Mouse (Mus musculus): ENCODE results near the gene Cep57l1. TPM values are rescaled to one million over a fixed set of nuclear protein-coding genes. Genes with fewer than 3 reads are reported as not detected.
"Not testable (repeated sequence)": the region's sequence is repeated elsewhere in the genome, so short reads cannot be mapped to it uniquely, and the experiment has no call there.

Cep57l1 gene
- polyA plus RNA-seq, 1 experiment from 2014 or later = 6.3 TPM

GRCm38 (mm10) chr10:41825996-41826395, 16.3 kb upstream of the Cep57l1 start:
- H3K9ac ChIP-seq (replicated peaks; ENCODE audit: low read depth) = no peak overlapping the region
- no peaks in the 10 kb centered on the region for H3K4me1 ChIP-seq (ENCODE audit: insufficient read depth, low read depth, low read length)
- ATAC-seq = no peak
- no peaks in the 10 kb centered on the region for H3K36me3 ChIP-seq (ENCODE audit: insufficient read depth, low read length)
- no peaks in the 10 kb centered on the region for H3K9me3 ChIP-seq (ENCODE audit: low read length)
- 78% methylated on average over 4 of the region's 4 CpGs for WGBS
- TF ChIP-seq CTCF (IDR thresholded peaks at IDR 0.05) (no peak), EP300 (IDR thresholded peaks at IDR 0.05) (no peak)
- H3K27ac ChIP-seq (ENCODE audit: low read length) = no peak overlapping the region
- no peak for DNase-seq (ENCODE audit: low spot score)
- H3K27me3 ChIP-seq (replicated peaks; ENCODE audit: insufficient read depth, low read length) = no peaks in the 10 kb centered on the region
- no peak overlapping the region for H3K4me2 ChIP-seq (replicated peaks; ENCODE audit: low read depth, low read length)
- no peak overlapping the region for H3K4me3 ChIP-seq (ENCODE audit: low read depth, low read length)

- DNase-seq (ENCODE audit: low spot score) (no peak), ATAC-seq (no peak)
- Histone ChIP-seq H3K4me1 (ENCODE audit: insufficient read depth, low read depth, low read length) (no peaks in the 10 kb centered on the region), H3K27ac (ENCODE audit: low read length) (no peak overlapping the region), H3K27me3 (replicated peaks; ENCODE audit: insufficient read depth, low read length) (no peaks in the 10 kb centered on the region), H3K4me3 (ENCODE audit: low read depth, low read length) (no peak overlapping the region), H3K4me2 (replicated peaks; ENCODE audit: low read depth, low read length) (no peak overlapping the region), H3K9ac (replicated peaks; ENCODE audit: low read depth) (no peak overlapping the region), H3K9me3 (ENCODE audit: low read length) (no peaks in the 10 kb centered on the region), H3K36me3 (ENCODE audit: insufficient read depth, low read length) (no peaks in the 10 kb centered on the region)
- WGBS = 85% methylated on average over 10 of the region's 10 CpGs
- TF ChIP-seq CTCF (IDR thresholded peaks at IDR 0.05) (no peak), EP300 (IDR thresholded peaks at IDR 0.05) (no peak)
These were observed 15.4 kb upstream of the Cep57l1 start for GRCm38 (mm10) chr10:41825041-41825440.

DNA sequence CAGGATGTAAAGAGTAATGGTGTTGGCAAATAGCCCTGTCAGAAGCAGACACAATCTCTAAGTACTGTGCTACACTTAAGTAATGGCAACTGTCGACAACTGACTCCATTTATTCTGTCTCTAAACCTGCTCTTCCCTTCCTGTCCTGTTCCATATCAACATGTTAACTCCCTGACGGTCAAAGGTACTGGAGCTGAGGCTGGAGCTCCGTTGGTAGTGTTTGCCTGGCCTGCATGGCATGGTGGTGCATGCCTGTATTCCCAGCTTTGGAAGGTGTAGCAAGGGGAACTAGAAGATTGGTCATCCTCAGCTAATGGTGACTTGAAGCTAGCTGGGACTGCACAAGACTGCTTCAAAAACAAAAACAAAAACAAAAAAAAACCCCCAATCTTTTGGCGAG, 14.2 kb upstream of the Cep57l1 start:
- DNase-seq (ENCODE audit: low spot score) (no peak), ATAC-seq (no peak)
- H3K9me3 ChIP-seq (ENCODE audit: low read length) = no peaks in the 10 kb centered on the region
- no peaks in the 10 kb centered on the region for H3K4me1 ChIP-seq (ENCODE audit: insufficient read depth, low read depth, low read length)
- H3K27ac ChIP-seq (ENCODE audit: low read length) = no peak overlapping the region
- H3K9ac ChIP-seq (replicated peaks; ENCODE audit: low read depth) = no peak overlapping the region
- TF ChIP-seq CTCF (IDR thresholded peaks at IDR 0.05) = no peak
- TF ChIP-seq EP300 (IDR thresholded peaks at IDR 0.05) = no peak
- no peak overlapping the region for H3K4me2 ChIP-seq (replicated peaks; ENCODE audit: low read depth, low read length)
- no peaks in the 10 kb centered on the region for H3K36me3 ChIP-seq (ENCODE audit: insufficient read depth, low read length)
- WGBS = 64% methylated on average over 4 of the region's 4 CpGs
- H3K27me3 ChIP-seq (replicated peaks; ENCODE audit: insufficient read depth, low read length) = no peaks in the 10 kb centered on the region
- H3K4me3 ChIP-seq (ENCODE audit: low read depth, low read length) = no peak overlapping the region

DNA sequence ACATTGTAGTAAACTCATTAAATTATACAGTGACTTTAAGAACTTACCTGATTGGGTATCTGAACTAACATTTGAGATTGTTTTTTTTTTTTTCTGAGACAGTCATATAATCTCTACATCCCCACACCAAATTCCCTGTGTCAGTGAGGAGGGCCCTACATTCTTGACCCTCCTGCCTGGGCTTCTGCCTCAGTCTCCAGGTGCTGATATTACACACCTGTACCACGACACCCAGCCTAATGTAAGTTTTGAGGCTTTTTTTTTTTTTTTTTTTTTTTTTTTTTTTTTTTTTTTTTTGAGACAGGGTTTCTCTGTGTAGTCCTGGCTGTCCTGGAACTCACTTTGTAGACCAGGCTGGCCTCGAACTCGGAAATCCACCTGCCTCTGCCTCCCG, 13.6 kb upstream of the Cep57l1 start:
- not testable (repeated sequence) for H3K9me3 ChIP-seq (ENCODE audit: low read length); H3K27me3 ChIP-seq (replicated peaks; ENCODE audit: insufficient read depth, low read length); H3K27ac ChIP-seq (ENCODE audit: low read length); H3K4me1 ChIP-seq (ENCODE audit: insufficient read depth, low read depth, low read length); H3K36me3 ChIP-seq (ENCODE audit: insufficient read depth, low read length); ATAC-seq; DNase-seq (ENCODE audit: low spot score); H3K4me3 ChIP-seq (ENCODE audit: low read depth, low read length); H3K4me2 ChIP-seq (replicated peaks; ENCODE audit: low read depth, low read length); H3K9ac ChIP-seq (replicated peaks; ENCODE audit: low read depth)
- 85% methylated on average over 2 of the region's 4 CpGs for WGBS

DNA sequence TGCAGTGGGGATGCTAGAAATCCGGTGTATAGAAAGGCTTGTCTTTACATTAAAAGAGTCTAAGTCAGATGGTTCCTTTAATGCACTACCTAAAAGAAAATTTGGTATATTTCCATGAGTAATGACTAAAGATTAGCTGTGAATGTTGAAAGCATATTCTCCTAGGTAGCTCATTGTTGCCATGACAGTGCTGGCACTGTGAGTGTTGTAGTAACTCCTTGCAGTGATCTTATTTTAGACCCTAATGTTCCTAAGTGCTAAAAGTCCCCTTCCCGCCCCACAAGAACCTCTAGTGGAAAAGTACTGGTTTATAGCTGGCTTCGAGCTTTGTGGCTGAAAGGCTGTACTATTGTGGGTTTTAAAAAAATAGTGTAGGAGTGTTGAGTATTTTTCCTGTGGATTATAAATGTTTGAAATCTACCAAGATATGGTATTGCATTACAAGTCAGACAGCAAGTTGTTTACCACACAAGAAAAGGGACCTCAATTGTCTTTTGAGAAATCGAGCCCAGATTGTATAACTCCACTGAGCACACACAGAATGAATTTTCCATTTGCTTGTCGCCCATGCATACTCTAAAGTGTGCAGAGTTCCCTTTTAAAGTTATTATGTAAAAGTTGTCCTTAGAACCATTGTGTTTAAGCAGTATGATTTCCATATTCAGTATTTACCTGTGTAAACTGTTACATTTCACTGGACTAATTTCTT, 13.1 kb upstream of the Cep57l1 start:
- DNase-seq (ENCODE audit: low spot score) = no peak
- no peak overlapping the region for H3K27ac ChIP-seq (ENCODE audit: low read length)
- H3K4me3 ChIP-seq (ENCODE audit: low read depth, low read length) = no peak overlapping the region
- WGBS = 75% methylated on average over 5 of the region's 5 CpGs
- no peaks in the 10 kb centered on the region for H3K9me3 ChIP-seq (ENCODE audit: low read length)
- ATAC-seq = no peak
- no peaks in the 10 kb centered on the region for H3K4me1 ChIP-seq (ENCODE audit: insufficient read depth, low read depth, low read length)
- no peak for TF ChIP-seq CTCF (IDR thresholded peaks at IDR 0.05)
- TF ChIP-seq EP300 (IDR thresholded peaks at IDR 0.05) = no peak
- H3K9ac ChIP-seq (replicated peaks; ENCODE audit: low read depth) = no peak overlapping the region
- H3K4me2 ChIP-seq (replicated peaks; ENCODE audit: low read depth, low read length) = no peak overlapping the region
- no peaks in the 10 kb centered on the region for H3K27me3 ChIP-seq (replicated peaks; ENCODE audit: insufficient read depth, low read length)
- H3K36me3 ChIP-seq (ENCODE audit: insufficient read depth, low read length) = no peaks in the 10 kb centered on the region

DNA sequence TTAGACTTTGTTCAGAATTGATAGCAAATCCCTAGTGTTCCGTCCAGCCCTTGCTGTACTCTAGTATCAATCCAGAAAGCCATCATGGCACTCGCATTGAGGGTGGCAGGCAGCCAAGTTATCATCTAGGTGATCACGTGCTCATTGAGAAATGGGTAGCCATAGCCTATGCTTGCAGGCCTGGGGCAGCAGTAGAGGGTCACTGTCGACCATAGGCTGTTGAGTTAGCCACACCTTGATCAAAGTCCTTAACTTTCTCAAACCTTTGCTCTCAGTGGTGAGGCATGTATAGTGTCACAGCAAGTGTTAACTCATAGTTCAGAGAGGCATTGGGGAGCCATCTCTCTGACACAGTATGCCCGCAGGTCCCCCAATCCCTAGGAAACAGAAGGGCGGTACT, 11.5 kb upstream of the Cep57l1 start:
- Histone ChIP-seq H3K27ac (ENCODE audit: low read length) (no peak overlapping the region), H3K4me3 (ENCODE audit: low read depth, low read length) (no peak overlapping the region), H3K27me3 (replicated peaks; ENCODE audit: insufficient read depth, low read length) (no peaks in the 10 kb centered on the region), H3K9ac (replicated peaks; ENCODE audit: low read depth) (no peak overlapping the region), H3K4me2 (replicated peaks; ENCODE audit: low read depth, low read length) (no peak overlapping the region), H3K9me3 (ENCODE audit: low read length) (no peaks in the 10 kb centered on the region), H3K4me1 (ENCODE audit: insufficient read depth, low read depth, low read length) (no peaks in the 10 kb centered on the region), H3K36me3 (ENCODE audit: insufficient read depth, low read length) (no peaks in the 10 kb centered on the region)
- DNase-seq (ENCODE audit: low spot score) (no peak), ATAC-seq (no peak)
- WGBS = 84% methylated on average over 6 of the region's 6 CpGs
- TF ChIP-seq EP300 (IDR thresholded peaks at IDR 0.05) = no peak
- no peak for TF ChIP-seq CTCF (IDR thresholded peaks at IDR 0.05)

GRCm38 (mm10) chr10:41820401-41820800, 10.7 kb upstream of the Cep57l1 start:
- H3K9ac ChIP-seq (replicated peaks; ENCODE audit: low read depth) = no peak overlapping the region
- H3K36me3 ChIP-seq (ENCODE audit: insufficient read depth, low read length) = no peaks in the 10 kb centered on the region
- TF ChIP-seq CTCF (IDR thresholded peaks at IDR 0.05) = no peak
- TF ChIP-seq EP300 (IDR thresholded peaks at IDR 0.05) = no peak
- no peaks in the 10 kb centered on the region for H3K9me3 ChIP-seq (ENCODE audit: low read length)
- no peaks in the 10 kb centered on the region for H3K4me1 ChIP-seq (ENCODE audit: insufficient read depth, low read depth, low read length)
- no peak overlapping the region for H3K4me2 ChIP-seq (replicated peaks; ENCODE audit: low read depth, low read length)
- no peaks in the 10 kb centered on the region for H3K27me3 ChIP-seq (replicated peaks; ENCODE audit: insufficient read depth, low read length)
- DNase-seq (ENCODE audit: low spot score) = no peak
- no peak for ATAC-seq
- no peak overlapping the region for H3K27ac ChIP-seq (ENCODE audit: low read length)
- 89% methylated on average over 5 of the region's 5 CpGs for WGBS
- H3K4me3 ChIP-seq (ENCODE audit: low read depth, low read length) = no peak overlapping the region

Data from lung, postnatal 0 days (tissue).